Mouse (Mus musculus): Measurements from ENCODE around the gene Ablim1.

DNA sequence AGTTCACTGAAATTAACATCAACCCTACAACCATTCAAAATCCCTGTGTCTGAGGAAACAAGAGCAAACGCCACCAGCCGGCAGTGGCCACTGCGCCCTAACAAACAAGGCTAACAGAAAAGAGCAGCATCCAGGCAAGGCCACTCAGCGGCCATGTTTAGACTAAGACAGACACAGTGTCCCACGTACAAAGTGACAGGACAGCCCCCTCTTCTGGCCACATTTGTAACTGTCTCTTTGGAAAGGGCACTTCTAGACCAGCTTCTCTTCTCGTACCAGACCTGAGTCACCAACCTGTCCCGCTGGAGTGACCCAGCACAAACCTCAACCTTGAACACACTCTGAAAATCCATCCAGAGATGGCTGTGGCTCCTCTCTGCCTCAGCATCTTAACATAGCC, 178.5 kb downstream of the Ablim1 start:
- TF ChIP-seq POLR2A (IDR thresholded peaks at IDR 0.05; ENCODE audit: extremely low read depth, insufficient read depth, low read length) (no peak), CTCF (IDR thresholded peaks at IDR 0.05; ENCODE audit: low read depth, low read length) (peak; percentile 41)

Measured in liver, adult 2 months (tissue).